Mouse (Mus musculus) frontal cortex, postnatal 14 days (tissue): Measurements from ENCODE around the gene Fxyd1.

Experiments
- DNase-seq, 2 experiments: peaks; one replicate each; pipeline ENCODE4 v3.0.0; 2022; ENCODE audit warnings: low spot score in 2 of 2

The Fxyd1 gene

DNA sequence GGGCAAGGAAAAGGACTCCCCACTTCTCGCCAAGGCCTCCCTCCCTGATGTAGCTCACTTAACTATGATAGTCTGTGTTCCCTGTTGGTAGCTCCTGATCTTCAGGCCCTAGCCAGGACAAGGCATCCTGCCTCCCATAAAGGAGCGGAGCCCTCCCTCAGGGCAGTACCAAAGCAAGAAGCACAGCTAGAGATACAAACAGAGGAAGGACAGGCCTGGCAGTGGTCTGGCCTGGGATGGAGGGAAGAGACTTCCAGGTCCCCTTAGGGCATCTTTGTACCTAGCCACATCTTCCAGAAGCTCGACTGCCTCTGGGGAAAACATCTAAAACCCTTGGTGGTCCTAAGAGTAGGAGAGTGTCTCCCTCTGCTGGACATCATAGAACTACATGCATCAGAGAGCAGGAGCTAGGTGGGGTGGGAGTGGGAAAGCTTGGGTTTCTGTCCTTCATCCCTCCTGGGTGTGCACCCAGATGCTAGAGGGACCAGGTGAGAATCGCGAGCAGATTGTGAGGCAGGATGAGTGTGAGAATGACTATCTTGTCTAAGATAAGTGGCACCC is 21.0 kb upstream of the Fxyd1 start:
- DNase-seq, result peak in 1 of 2 experiments; percentile 53

DNA sequence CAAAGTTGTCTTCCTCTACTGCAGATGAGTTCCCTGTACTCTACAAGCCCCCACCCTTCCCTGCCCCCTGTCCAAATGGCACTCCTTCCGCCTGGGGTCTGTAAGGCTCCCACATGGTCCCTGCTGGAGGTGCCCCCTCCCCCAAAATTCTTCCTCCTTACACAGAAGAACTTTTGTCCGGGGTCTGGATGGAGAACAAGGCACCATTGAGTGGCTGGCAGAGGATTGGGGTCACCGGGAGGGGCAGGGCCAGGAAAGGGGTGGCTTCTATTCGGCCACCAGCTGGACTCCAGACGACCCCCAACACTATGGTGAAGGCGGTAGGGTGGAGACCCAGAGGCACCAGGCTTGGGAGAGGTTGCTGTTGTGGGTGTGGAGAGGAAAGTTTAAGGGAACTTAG is 20.5 kb upstream of the Fxyd1 start:
- peak in 1 of 2 experiments; percentile 60 for DNase-seq

DNA sequence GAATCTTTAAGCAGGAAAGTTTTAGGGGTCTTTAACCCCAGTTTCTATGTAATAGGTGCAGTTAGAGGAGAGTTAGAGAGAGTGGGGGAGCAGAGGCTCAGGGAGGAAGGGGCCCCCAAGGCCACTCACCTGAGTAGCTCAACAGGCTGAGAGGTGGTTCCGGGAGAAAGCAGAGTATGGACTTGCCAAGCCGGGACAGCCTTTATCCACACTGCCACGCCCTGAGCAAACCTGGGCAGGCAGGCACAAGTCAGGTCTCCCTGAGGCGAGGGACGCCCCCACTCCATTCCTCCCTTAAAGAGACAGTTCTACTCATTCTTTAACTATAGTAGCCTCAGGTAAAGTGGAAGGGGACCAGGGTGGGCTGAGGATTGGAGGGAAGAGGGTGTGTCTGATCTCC is 19.5 kb upstream of the Fxyd1 start, which contains the start of gene Fxyd3:
Gene Fxyd3 (minus strand): TSS at position 213 of the 400 bp plus-strand sequence.
- DNase-seq, result no peak

DNA sequence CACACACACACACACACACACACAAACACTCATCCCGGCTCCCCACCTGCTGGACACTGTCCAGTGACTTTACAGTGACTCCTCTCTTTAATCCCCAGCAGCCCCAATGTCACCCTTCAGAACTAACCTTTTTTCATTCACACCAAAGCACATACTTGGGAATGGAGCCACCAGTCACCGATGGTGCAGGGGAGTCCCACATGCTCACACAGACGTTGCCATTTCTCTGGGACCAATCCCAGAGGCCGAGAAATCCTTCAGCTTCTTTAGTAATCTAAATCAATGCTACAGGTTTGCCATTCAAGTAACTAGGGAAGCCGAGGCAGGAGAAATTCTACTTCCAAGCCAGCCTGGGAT is 17.7 kb upstream of the Fxyd1 start:
- DNase-seq, result no peak

DNA sequence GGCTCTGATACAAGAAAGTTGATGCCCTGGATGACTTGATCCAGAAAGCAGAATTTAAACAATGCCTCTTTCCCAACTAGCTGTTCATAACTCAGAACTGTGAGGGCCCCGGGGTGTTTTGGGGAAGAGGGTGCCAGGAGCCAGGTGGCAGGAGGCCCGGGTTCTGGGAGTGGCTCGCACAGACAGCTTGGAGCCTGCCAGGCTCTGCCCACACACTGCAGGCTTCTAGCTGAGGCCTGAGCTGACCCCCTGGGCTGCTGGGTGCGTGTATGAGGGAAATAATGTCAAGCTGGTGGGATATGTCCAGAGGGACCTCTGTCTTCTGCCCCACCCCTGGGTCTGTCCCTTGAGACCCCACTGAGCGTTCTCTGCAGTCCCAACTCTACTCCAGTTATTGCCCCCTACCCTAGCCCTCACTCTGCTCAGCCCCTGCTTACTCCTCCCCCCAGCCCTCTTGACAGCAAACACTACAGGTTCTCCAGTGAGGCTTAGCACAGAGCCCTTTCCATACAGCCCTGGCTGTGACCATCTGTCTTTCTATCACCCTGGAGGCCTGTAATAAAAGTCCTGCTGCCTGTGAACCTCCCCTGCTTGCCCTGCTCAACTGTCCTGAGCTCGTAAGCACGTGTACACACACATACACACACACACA is 17.2 kb upstream of the Fxyd1 start:
- DNase-seq, result no peak

DNA sequence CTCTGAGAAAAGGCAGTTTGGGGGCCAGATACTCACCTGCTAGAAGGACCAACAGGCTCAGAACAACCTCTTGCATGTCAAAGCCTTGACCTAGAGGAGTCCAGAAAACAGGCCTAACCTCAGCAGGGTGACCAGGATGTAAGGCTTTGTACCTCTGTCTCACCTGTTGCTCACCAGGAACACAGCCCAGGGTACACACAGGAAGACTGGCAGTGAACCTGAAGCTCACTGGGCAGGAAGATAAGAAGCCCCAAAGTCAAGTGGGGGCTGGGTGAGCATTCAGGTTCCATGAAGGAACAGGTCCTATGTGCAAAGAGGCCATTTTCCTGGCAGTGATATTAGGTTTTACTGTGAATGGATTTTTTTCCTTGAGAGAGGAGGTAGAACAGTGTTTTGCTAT is 16.5 kb upstream of the Fxyd1 start:
- no peak for DNase-seq

DNA sequence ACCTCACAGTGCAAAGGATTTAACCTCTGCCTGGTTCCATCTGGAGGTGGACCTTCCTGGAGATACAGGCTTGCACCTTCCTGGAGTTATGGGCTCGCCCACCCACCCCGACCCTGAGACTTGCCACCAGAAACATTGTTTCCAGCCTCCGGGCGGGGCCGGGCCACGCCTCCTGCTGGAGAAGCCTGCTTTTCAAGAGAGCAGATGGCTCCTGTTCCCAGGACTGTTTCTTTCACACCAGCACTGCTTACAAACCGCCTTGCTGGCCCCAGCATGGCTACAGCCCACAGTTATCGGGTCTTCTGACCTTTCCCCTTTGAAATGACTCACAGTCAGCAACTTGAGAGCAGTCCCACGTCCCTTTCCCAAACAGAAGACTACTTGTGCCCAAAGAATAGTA is 15.3 kb upstream of the Fxyd1 start:
- no peak for DNase-seq

DNA sequence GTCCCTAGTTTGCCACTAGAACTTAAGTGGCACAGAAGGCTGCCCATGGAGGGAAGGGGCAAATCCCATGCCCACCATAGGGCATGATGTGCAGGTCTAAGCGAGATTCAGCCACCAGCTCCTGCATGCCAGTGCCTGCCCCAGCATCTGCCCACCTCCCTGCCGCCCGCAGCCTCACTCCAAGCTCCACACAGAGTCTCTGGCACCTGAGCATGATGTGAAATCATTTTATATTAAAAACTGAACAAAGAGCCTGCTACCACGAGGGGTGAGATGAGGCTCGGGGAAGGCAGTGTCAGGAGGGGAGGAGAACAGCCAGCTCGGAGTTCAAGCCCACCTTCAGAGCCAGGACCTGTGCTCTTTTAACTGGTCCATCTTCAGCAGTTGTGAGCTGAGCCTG is 13.3 kb upstream of the Fxyd1 start:
- DNase-seq, result no peak

DNA sequence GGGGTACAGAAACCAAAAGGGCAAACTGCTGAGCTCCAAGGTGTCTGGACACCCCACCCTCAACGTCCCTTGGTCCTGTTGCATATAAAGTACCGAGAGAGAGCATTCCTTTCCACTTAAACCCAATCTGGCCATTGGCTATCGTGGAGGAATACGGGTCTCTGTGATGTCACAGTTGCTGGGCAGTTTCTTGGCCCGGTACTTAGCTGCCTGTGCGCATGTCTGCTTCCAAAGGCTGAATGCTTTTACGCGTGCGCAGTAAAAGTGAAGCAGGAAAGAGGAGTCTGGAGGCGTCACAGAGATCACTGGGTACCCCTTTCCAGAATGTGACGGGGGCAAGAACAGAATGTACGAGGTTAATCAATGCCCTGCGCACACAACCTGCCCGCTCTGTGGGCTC is 12.5 kb upstream of the Fxyd1 start:
- DNase-seq, result no peak

DNA sequence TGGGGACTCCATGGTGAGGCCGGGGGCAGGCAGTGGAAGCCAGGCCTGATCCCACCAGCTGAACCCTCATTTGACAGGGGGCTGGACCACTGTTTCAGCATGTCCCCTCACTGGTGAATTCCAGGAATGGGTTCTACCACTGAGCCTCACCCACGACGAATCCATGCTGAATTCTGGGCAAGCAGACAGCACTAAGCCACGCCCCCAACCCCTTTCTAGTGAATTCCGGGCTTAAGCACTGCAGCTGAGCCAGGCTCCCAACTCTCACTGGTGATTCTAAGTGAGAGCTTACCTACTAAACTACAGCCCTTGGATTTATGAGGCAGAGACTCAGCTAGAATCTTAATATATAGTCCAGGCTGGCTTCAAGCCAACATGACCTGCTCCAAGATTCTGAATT is 10.8 kb upstream of the Fxyd1 start:
- DNase-seq, result no peak

DNA sequence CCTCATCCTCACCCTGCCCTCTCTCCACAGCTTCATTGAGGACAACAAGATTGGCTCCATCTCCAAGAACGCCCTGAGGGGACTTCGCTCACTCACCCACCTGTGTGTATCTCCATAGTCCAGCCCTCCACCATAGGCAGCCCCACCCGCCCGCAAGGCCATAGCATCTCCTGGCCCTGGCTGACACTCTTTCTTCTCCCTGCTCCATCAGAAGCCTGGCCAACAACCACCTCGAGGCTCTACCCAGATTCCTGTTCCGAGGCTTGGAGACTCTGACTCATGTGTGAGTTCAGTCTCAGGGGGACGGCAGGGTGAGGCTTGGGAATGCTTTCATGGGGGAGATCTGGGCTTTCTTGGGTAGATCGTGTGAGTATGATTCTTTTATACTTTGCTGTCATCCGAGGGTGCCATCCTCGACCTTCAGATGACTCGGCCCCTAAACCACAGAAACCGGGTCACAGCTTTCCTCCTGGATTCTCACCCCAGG is 6.1 kb upstream of the Fxyd1 start:
- DNase-seq, result no peak

DNA sequence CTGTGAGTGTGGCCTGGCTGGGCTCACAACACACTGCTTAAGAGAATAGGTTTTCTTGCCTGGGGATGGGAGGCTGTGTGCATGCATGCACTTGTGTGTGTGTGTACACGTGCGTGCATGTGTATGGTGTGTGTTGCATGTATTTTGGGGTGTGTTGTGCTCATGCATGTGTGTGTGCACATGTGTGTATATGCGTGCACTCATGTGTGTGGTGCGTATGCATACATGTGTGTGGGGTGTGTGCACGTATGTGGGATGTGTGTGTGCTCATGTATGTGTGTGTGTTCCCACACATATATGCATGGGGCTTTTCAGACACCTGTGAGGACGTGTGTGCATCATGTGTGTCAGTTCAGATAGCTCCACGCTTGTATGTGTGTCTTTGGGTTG is 3.6 kb upstream of the Fxyd1 start:
- DNase-seq, result no peak

DNA sequence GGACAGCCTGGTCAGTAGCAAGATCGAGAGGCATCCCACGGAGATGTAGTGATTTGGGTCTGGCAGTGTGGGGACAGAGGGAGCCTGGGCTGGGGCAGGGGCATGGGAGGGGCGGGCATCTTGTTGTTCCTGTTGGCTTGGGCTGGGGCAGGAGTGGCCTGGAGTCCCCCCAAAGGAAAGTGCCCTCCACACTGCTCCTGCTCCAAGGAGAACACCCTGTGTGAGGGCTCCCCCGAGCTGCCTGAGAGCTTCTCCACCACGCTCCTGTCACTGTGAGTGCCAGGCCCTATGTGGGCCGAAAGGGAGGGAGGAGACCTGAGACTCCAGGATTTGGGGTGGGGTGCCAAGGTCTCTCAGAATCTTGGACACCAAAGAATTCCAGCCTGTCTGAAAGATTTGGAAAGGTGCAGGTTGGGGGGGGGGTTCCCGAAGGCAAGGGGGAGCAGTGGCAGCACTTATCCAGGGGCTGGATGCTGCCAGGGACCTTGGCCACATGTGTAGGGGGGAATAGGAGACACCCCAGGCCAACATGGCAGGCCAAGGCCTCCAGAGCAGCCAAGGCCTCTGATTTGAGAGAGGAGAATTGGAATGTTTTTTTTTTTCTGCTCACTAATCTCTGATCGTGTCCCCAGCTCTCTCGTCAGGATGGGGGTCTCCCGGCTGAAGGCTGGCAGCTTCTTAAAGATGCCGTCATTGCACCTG is 3.1 kb upstream of the Fxyd1 start:
- no peak for DNase-seq

DNA sequence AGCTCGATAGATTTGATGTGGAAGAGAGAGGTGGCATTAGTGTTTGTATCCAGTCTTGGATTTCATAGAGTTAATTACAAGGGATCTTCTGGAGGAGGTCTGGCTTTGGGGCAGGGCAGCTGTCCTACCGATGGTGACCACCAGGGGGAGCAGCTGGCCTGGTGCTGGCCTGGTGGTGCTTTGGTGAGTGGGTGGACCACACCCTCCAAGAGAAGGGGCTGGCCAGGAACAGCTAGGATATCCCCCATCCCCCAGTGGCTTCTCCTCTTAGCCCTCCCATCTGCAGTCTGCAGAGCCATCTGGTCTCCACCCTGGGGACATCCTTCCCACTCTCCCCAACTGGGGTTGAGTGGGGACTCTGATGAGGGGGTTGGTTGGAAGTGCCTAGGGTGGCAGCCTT is 2.1 kb upstream of the Fxyd1 start, which contains the start of gene Lgi4:
Gene Lgi4 (plus strand): TSS at position 235 of the 400 bp plus-strand sequence.
- DNase-seq, result peak; percentile 76 to 80

DNA sequence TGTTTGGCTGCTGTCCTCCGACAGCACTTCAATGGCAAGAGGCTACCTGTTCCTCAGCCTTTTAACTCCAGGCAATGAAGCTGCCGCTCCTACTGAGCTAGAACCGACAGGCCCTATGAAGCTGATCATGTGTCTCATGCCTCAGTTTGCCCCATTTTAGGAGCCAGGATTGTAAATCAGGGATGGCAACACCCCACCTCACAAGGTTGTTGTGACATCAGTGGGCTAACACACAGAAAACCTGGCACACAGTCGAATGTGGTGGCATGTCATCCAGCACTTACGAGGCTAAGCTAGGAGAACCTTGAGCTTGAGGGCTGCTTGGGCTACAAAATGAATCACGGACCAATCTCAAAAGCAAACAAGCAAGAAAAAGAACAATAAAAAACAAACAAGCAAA is 1.2 kb upstream of the Fxyd1 start:
- DNase-seq, result no peak

DNA sequence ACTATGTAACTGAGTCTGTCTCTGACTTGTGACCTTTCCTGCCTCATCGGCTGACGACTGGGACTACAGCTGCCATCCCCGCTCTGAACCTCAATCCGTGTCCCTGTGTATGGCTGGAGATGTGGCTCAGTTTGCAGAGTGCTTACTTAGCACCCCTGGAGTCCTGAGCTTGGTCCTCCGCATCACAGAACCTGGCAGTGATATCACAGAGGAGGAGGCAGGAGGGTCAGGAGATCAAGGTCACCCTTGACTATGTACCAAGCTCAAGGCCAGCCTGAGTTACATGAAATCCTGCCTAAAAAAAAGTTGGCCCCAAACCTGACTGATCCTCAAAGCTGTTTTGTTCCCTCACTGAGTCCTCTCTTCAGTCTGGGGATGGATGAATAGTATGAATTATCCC is 731 bp upstream of the Fxyd1 start:
- DNase-seq, result no peak

DNA sequence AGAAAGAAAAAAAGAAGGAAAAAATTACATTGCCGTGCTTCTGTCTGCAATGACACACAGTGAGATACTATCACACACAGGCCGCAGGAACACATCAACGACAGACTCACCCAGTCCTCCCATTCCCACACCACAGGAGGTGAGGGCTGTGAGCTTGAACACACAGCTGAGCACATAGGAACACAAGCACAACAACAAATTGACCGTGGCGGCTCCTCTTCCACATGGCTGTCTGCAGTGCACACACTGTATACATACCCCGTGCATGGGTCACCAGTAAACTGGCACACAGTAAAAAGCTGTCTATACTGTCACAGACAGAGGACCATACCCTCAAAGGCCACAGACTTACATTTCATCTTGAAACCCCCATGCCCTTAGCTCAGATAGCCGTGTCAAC is 551 bp downstream of the Fxyd1 start:
- DNase-seq, result no peak

DNA sequence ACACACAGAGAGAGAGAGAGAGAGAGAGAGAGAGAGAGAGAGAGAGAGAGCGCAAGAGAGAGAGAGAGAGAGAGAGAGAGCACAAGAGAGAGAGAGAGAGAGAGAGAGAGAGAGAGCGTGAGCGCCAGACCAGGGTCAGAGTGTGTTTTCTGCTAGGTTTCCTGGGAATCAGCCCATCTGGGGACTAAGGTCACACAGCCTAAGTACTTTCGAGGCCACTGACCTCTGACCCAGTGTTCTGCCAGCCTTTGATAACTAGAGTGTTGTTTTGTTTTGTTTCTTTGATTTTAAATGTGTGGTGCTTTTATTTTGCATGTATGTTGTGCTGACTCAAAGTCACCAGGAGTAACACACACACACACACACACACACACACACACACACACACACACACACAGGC is 1.1 kb downstream of the Fxyd1 start:
- no peak for DNase-seq

DNA sequence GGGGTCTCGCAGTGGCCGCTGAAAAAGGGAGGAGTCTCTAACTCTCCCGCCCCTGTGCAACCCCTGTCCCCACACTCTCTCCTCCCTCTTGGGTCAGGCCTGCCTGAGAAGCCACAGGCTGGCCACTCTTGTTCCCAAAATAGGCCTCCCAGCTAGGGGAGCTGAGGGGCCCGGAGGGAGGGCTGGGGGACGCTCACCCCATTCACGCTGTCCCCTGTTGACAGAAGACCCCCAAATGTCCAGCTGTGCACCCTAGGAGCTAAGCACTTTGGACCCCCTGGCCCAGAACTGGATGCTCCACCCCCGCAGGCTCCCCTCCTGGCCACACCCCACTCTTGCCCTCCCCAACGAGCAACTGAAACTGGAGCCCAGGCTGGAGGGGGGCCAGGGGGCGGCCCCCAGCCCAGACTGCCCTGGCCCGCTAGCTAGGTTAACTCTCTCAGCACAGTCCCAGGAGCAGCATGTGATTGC is 1.6 kb downstream of the Fxyd1 start:
- no peak for DNase-seq

DNA sequence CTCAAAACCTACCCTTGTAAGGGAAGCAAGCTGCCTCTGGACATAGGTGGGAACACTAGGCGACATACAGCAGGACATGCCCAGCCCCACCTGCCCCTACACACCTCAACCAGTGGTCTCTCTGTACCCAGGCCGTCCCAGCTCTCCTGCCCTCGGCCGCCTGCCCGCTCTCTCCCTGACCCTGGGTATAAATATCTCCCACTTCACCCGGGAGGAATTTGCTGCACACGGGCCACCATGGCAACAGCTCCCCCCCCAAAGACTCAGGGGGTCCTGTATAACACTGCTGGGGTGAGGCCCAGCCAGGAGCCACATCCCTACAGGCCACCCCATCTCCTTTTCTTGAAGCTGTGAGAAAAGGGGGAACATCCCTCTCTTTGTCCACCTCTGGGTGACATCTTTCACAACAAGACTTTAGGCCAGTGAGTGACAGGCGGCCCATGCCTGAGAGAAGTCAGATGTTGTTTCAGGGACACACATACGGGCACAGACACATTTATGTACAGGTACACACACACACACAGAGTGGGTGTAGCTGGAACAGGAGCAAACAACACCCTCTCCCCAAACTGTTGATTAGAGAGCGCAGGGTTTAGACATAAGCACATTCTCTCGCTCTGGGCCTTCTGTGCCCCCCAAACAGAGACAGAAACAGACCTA is 2.2 kb downstream of the Fxyd1 start:
- DNase-seq, result no peak

DNA sequence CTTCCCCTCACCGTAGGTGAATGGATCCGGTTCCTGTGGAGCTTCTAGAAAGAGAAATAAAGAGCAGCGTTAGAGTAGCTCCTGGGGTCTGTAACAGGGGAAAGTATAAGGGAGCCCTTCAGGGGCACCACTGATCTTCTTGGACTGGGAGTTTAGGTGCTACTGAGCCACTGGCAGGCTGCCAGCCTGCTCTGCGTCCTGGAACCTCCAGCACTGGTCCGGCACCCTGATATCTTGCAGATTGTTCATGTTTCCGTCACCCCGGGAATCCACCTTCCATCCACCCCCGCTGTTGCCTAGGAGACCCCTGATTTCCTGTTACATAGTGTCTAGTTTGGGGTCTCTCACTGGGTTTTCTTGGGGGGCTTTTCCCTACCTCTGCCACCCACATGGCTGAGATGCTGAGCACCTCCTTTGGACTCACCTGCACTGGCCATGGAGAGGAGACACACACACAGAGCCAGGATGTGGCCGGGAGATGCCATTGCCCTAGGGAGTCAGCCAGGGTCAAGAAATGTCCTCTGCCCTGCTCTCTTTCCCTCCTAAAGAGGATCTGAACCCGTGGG is 3.0 kb downstream of the Fxyd1 start:
- no peak for DNase-seq
